Mouse (Mus musculus): ENCODE data around the gene Nfix.

DNA sequence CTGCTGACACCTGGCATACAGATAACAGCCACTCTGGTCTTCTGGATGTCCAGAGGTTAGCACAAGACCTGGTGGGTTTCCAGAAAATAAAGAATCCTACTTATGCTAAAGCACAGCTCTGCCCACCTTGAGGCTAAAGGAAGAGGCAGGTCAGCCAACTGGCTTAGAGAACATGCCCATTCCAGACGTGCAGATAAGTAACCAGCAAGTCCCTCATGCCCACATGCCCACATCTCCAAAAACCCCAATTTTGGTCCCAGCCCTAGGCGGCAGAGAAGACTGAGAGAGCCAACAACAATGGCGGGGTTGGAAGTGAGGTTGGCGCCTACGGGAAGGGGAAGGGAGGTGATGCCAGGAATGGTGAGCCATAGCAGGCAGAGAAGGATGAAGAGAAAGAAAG, 10.8 kb downstream of the Nfix start:
- TF ChIP-seq CTCF (IDR thresholded peaks at IDR 0.05; ENCODE audit: borderline replicate concordance, insufficient read depth, low read depth, low read length) (no peak), POLR2A (IDR thresholded peaks at IDR 0.05; ENCODE audit: borderline replicate concordance, insufficient read depth, low read length) (no peak)

Measured in cerebellum, adult 2 months (tissue).